Mouse (Mus musculus) spleen, embryonic (tissue): ENCODE data around the gene Ccl7.

Experiments
- CTCF ChIA-PET: fragments of 350-600 bp; sonication (Branson Sonifier 250); formaldehyde crosslinking; loops from one replicate; lab custom pipeline; 2022; lab: Charles Lee

The Ccl7 gene

DNA sequence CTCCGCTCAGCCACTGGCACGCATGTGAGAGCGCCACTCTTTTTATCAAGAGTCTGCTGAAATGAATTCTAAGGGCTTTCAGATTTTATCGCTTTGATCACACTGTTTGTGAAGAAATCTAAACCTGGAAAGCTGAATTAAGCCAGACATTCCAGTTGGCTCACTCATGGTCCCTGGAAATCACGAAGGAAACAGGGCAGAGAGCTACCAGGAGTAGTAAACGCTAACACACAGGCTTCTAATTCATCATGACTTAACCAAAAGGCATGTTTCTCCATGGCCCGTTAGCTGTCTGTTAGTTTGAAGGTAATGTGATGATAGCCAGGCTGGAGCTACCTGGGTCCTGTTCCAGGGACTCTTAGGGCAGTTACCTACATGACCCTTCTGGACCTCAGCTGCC is 11.1 kb upstream of the Ccl7 start:
- CTCF ChIA-PET, result no interaction called here

- CTCF ChIA-PET, result no interaction called here
Observed at GRCm38 (mm10) chr11:82035356-82035755, 10.2 kb upstream of the Ccl7 start, which contains the start of gene Ccl2. Gene Ccl2, plus strand, starts transcription at chr11:82035571.

- CTCF ChIA-PET, result no interaction called here
Observed at GRCm38 (mm10) chr11:82035857-82036256, 9.7 kb upstream of the Ccl7 start.

GRCm38 (mm10) chr11:82038535-82038934 is 7.0 kb upstream of the Ccl7 start, which contains the start of gene Gm17268:
Gene Gm17268, minus strand, starts transcription at chr11:82038562.
- CTCF ChIA-PET, result no interaction called here

GRCm38 (mm10) chr11:82039132-82039660 is 6.3 kb upstream of the Ccl7 start:
- CTCF ChIA-PET, result no interaction called here

- CTCF ChIA-PET, result no interaction called here
Observed at GRCm38 (mm10) chr11:82041671-82042080, 3.8 kb upstream of the Ccl7 start.

- CTCF ChIA-PET, result interaction anchor here (0.6 kb wide), 1 partner anchor 52 kb away, joined by 3 read pairs; no protein-coding TSS in a partner anchor
Observed at GRCm38 (mm10) chr11:82047746-82048415, 2.4 kb downstream of the Ccl7 start.

GRCm38 (mm10) chr11:82053849-82054248 is 8.3 kb downstream of the Ccl7 start:
- CTCF ChIA-PET, result no interaction called here

DNA sequence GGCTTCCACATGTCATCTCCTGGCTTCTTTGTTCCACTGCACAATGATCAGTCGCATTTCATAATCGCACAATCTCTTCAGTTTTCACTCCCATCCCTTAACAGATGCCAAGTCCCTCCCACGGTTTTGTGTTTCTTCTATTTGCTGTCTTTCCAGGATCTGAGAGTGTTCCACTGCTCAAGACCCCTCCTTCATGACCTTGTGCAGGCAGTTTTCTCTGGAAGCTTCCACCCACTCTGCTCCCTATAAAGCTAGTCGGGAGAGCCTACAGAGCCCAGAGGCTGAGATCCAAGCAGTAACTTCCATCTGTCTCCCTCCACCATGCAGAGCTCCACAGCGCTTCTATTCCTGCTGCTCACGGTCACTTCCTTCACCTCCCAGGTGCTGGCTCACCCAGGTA is 12.1 kb downstream of the Ccl7 start, which contains the start of gene Ccl11:
Ccl11 (plus strand) TSS at position 178 of the 400 bp plus-strand sequence.
- CTCF ChIA-PET, result no interaction called here

DNA sequence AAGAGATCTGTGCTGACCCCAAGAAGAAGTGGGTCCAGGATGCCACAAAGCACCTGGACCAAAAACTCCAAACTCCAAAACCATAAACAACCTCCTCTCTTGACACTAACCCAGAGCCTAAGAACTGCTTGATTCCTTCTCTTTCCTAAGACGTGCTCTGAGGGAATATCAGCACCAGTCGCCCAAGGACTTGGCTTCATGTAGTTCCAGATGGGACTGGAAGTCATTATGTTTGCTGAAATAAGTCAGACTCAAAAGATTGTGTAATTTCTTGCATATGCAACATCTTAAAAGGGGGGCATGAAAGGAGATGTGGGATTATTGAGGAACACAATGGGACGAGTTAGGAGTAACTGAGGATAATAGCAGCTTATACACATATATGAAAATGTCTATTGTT is 16.7 kb downstream of the Ccl7 start:
- CTCF ChIA-PET, result no interaction called here

GRCm38 (mm10) chr11:82063454-82063853 is 17.9 kb downstream of the Ccl7 start:
- CTCF ChIA-PET, result no interaction called here

- CTCF ChIA-PET, result no interaction called here
Observed at GRCm38 (mm10) chr11:82066953-82067571, 21.6 kb downstream of the Ccl7 start.

DNA sequence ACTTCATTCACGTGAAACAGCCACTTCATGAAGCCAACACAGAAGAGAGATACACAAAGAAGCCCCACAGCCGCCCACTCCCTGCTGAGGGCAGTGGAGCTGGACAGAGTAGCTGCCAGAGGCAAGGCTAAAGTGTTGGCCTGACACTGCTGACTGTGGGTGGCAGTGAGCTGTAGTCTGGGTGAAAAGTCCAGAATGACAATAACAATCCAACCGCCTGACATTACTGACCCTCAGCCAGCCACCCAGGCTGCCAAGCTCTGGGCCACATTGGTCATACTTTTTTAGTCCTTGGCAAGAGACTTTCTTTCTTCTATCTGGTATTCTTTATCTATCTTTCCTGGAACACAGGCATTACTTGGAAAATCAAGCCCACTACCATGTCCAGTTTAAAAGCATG is 25.6 kb downstream of the Ccl7 start:
- CTCF ChIA-PET, result no interaction called here

- CTCF ChIA-PET, result no interaction called here
Observed at GRCm38 (mm10) chr11:82072374-82072773, 26.9 kb downstream of the Ccl7 start.

DNA sequence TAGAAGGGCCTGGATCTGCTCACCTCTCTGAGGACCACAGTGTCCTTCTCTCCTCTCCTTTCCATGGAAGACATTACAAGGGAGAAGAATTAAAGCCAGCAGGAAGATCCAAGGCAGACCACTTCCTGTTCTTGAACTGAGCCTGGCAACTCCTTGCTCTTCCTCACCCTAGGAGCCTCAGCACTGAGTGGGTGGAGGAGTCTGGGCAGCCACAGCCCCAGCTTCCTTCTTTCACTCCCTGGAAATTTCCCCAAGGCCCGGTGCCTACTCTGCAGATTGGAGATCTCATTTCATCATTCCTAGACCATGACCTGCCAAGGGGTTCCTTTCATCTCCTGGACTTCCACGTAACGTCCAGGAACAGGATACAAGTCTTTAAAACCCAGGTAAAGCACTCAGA is 27.5 kb downstream of the Ccl7 start:
- CTCF ChIA-PET, result no interaction called here

DNA sequence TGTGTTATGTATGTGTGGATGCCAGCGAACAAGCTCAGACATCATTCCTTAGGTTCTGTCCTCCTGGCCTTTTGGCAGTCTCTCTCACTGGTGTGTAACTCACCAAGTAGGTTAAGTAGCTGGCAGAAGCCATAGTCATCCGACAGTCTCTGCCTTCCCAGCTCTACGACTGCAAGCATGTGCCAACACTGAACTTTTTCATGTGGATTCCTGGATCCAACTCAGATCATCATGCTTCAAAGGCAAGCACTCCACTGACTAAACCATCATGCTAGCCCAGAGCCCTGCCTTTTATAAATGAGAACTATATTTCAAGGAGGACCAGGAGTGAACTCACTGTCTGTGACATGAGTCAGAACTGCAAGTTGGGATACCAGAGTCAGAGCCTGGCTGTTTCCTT is 28.2 kb downstream of the Ccl7 start:
- CTCF ChIA-PET, result no interaction called here

DNA sequence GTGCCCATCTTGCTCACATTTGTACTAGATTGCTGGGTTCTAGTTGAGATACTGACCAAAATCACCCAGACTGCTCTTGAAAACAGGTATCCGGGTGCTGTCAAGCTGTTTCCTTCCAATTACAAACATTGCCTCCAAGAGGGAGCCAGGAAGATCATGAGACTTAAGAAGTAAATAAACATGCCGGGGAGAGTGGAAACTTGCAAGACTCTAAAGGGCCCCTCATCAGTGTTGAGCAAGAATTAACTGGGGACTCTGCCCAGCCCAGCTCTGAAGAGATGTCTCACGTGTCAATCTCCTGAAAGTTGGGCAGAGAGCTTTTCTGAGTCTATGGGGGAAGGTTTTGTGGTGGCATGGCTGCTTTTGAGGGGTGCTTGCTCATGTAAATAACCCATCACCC is 31.5 kb downstream of the Ccl7 start:
- CTCF ChIA-PET, result no interaction called here

DNA sequence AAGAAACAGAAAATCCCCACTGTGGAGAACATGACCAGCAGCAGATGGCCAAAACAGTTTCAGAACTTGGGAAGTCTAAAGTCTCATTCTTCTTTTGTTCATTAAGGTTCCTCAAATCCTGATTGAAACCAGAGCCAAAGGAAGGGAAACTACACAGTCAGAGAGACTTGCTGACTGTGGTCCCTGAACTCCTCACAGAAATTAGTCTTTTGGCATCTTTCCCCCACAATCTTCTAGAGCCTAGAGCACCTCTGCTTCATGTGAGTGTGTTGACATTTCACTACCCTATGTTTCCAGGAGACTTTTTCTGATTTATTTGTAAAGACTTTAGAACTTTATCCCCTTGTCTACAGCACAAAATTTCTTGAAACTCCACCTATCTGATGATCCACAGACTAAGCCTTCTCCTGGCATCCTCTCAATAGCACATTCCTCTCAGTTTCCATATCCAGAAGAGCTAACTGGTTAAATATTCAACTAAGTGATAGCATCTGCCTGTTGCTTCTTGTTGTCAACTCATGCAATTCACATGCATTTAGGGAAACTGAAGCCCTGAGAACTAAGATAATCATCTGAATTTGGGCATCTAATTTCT is 32.7 kb downstream of the Ccl7 start:
- CTCF ChIA-PET, result no interaction called here

- CTCF ChIA-PET, result no interaction called here
Observed at GRCm38 (mm10) chr11:82080865-82081264, 35.4 kb downstream of the Ccl7 start.

GRCm38 (mm10) chr11:82084360-82084759 is 38.8 kb downstream of the Ccl7 start:
- CTCF ChIA-PET, result no interaction called here
